10 mouse cellular contexts compared by ENCODE assay signal in genomic region chr1:87156199-87156587, GRCm38 (mm10). TPM values are rescaled to one million over a fixed set of nuclear protein-coding genes. Genes with fewer than 3 reads are reported as not detected.
DNase-seq lines count a peak whose midpoint lies in the region; ATAC-seq lines count a peak whose summit lies in the region.
"Had no signal": no experiment of that assay in that cellular context is flagged by ENCODE, and none has a peak within 500 bp of the region (broad histone marks: within the 10 kb centered on the region; RNA-seq: fewer than 3 reads in every experiment).

TSS of gene Ecel1 (minus strand) at chr1:87156521.

- no peaks in the 10 kb centered on the region for H3K9me3 ChIP-seq in heart, embryonic 10.5 days
- no peaks in the 10 kb centered on the region for H3K9me3 ChIP-seq in neural tube, embryonic 11.5 days (ENCODE audit: control insufficient read depth, low read length)
- H3K9me3 ChIP-seq in limb, embryonic 10.5 days (replicated peaks): no peaks in the 10 kb centered on the region
- H3K9me3 ChIP-seq in stomach, embryonic 16.5 days (replicated peaks; ENCODE audit: control insufficient read depth, low read length): no peaks in the 10 kb centered on the region

- peak within 1 kb of the TSS; percentile 58 for H3K9ac ChIP-seq in neural tube, embryonic 11.5 days (ENCODE audit: low read length)
- no peak within 1 kb of the TSS for H3K9ac ChIP-seq in stomach, embryonic 16.5 days (ENCODE audit: low read length)

- peak within 1 kb of the TSS; percentile 56 for H3K4me3 ChIP-seq in heart, embryonic 10.5 days
- H3K4me3 ChIP-seq in neural tube, embryonic 11.5 days (ENCODE audit: low read depth, low read length): peak within 1 kb of the TSS; percentile 34
- peak within 1 kb of the TSS; percentile 47 for H3K4me3 ChIP-seq in limb, embryonic 10.5 days
- H3K4me3 ChIP-seq in stomach, embryonic 16.5 days (replicated peaks; ENCODE audit: low read length): peak within 1 kb of the TSS; percentile 38

- DNase-seq in heart, embryonic 10.5 days (ENCODE audit: low spot score): no peak
- no peak for DNase-seq in heart, postnatal 14 days
- no peak for DNase-seq in neural tube, embryonic 11.5 days (ENCODE audit: low spot score)
- no peak for DNase-seq in neural tube, embryonic 10.5 days (ENCODE audit: extremely low spot score, low spot score)
- DNase-seq in limb, embryonic 10.5 days (ENCODE audit: low spot score): peak; percentile 40
- no peak for DNase-seq in adrenal gland, postnatal 25 days
- DNase-seq in thymus, postnatal 4 days: no peak
- DNase-seq: left cerebral cortex, postnatal 4 days had no signal

- WGBS in heart, embryonic 10.5 days: 2% methylated on average over 12 of the region's 12 CpGs
- 2% methylated on average over 12 of the region's 12 CpGs for WGBS in neural tube, embryonic 11.5 days
- 3% methylated on average over 12 of the region's 12 CpGs for WGBS in limb, embryonic 10.5 days
- 2% methylated on average over 12 of the region's 12 CpGs for WGBS in stomach, embryonic 16.5 days

- peaks cover 25% of the 10 kb centered on the region for H3K4me1 ChIP-seq in heart, embryonic 10.5 days
- H3K4me1 ChIP-seq in neural tube, embryonic 11.5 days (ENCODE audit: control insufficient read depth, insufficient read depth, low read length): peaks cover 3% of the 10 kb centered on the region; the same call in 1 of the 2 replicates
- peaks cover 26% of the 10 kb centered on the region for H3K4me1 ChIP-seq in limb, embryonic 10.5 days
- no peaks in the 10 kb centered on the region; the same call in 1 of the 2 replicates for H3K4me1 ChIP-seq in stomach, embryonic 16.5 days (ENCODE audit: control insufficient read depth, insufficient read depth, low read length)

- ATAC-seq in neural tube, embryonic 11.5 days (ENCODE audit: insufficient read depth, low FRiP score, low TSS enrichment): no peak
- no peak for ATAC-seq in stomach, embryonic 16.5 days (ENCODE audit: insufficient read depth, low FRiP score)

- peaks cover 99% of the 10 kb centered on the region for H3K27me3 ChIP-seq in heart, embryonic 10.5 days (ENCODE audit: insufficient read depth, poor library complexity, severe bottlenecking)
- H3K27me3 ChIP-seq in neural tube, embryonic 11.5 days (ENCODE audit: control insufficient read depth, insufficient read depth, low read length): peaks cover 82% of the 10 kb centered on the region
- H3K27me3 ChIP-seq in limb, embryonic 10.5 days (ENCODE audit: low read depth, poor library complexity, severe bottlenecking): peaks cover 100% of the 10 kb centered on the region
- H3K27me3 ChIP-seq in stomach, embryonic 16.5 days (ENCODE audit: control insufficient read depth, insufficient read depth, low read length): peaks cover 76% of the 10 kb centered on the region

- no peak within 1 kb of the TSS for H3K27ac ChIP-seq in heart, embryonic 10.5 days
- peak within 1 kb of the TSS; percentile 27; the same call in 1 of the 2 replicates for H3K27ac ChIP-seq in neural tube, embryonic 11.5 days (ENCODE audit: low read depth, low read length)
- peak within 1 kb of the TSS; percentile 12; the same call in 1 of the 2 replicates for H3K27ac ChIP-seq in limb, embryonic 10.5 days
- no peak within 1 kb of the TSS for H3K27ac ChIP-seq in stomach, embryonic 16.5 days (ENCODE audit: low read length)

- peak within 1 kb of the TSS; percentile 61 for H3K4me2 ChIP-seq in neural tube, embryonic 11.5 days (ENCODE audit: low read depth)
- H3K4me2 ChIP-seq in stomach, embryonic 16.5 days (ENCODE audit: low read depth, low read length): peak within 1 kb of the TSS; percentile 52

- intact Hi-C loops in heart, postnatal 14 days (cut with DNase I): no loop called here

- H3K36me3 ChIP-seq in heart, embryonic 10.5 days: no peaks in the 10 kb centered on the region
- H3K36me3 ChIP-seq in neural tube, embryonic 11.5 days (ENCODE audit: control insufficient read depth, insufficient read depth, low read length): no peaks in the 10 kb centered on the region
- no peaks in the 10 kb centered on the region for H3K36me3 ChIP-seq in limb, embryonic 10.5 days
- no peaks in the 10 kb centered on the region for H3K36me3 ChIP-seq in stomach, embryonic 16.5 days (ENCODE audit: control insufficient read depth, insufficient read depth, low read length)

RNA-seq across cellular contexts. Expression of gene Ecel1, which starts in this region (rescaled TPM):
- polyA plus RNA-seq in heart, embryonic 10.5 days (2016; fragmentation: Nextera tagmentation; extraction: Ambion mirVana): 0.09 and 0.10 TPM in 2 replicates
- total RNA-seq in heart, postnatal 14 days (2021): not detected
- polyA plus RNA-seq in neural tube, embryonic 11.5 days (2014; fragmentation: Nextera tagmentation; extraction: Ambion mirVana): 28.3 and 36.8 TPM in 2 replicates
- 0.11 TPM in 2 replicates for polyA plus RNA-seq in limb, embryonic 10.5 days (2016; fragmentation: Nextera tagmentation; extraction: Ambion mirVana)
- 3.0 and 5.7 TPM in 2 replicates for polyA plus RNA-seq in stomach, embryonic 16.5 days (2015; fragmentation: Nextera tagmentation; extraction: Ambion mirVana)
- 0.67 and 0.73 TPM in 2 replicates for total RNA-seq in adrenal gland, postnatal 25 days (2021)
- total RNA-seq: gastrocnemius, adult 18-20 months had no signal

Comparison
In these comparisons a context has a peak if more than half of its experiments do, and no peak if none do; other contexts are left out.
1. Peak in DNase-seq, H3K4me3 ChIP-seq and H3K27ac ChIP-seq in limb, embryonic 10.5 days; RNA of the gene not detected or under 1 TPM.